Mouse (Mus musculus) cerebellum, adult (tissue): ENCODE measurements around the gene Me3.

Experiments
- ATAC-seq: cut with Nextera tagmentation; 2 replicates; pipeline ENCODE4 v1.9.2; 2017; ENCODE audit warnings: mild to moderate bottlenecking, moderate library complexity, mixed read lengths; ENCODE audit not compliant: insufficient number of reproducible peaks, low FRiP score, low TSS enrichment

Gene Me3

DNA sequence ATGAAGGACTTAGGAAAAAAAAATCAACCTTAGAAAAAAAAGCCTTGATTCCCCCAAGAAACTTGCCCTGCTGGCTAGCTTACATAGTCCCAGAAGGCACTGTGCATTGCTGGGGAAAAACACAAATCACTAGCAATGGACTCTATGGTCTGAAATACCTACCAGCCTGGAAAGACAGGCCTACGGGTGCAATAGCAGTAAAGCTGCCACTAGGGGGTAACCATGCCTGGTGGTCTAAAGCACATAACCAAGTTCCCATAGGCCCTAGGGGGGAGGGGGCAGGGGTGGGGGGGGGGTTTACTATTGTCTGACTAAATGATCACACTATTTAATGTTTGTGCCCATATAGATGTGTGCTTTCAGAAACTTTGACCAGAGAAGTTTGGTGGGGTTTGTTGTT lies 232.6 kb downstream of the Me3 start:
- no peak for ATAC-seq

GRCm38 (mm10) chr7:89867221-89867620 lies 235.0 kb downstream of the Me3 start:
- no peak for ATAC-seq

- ATAC-seq = no peak
Observed at GRCm38 (mm10) chr7:89879686-89880085, 247.5 kb downstream of the Me3 start.

- ATAC-seq = no peak
Observed at GRCm38 (mm10) chr7:89884551-89884950, 252.4 kb downstream of the Me3 start.

GRCm38 (mm10) chr7:89891412-89891811 lies 259.2 kb downstream of the Me3 start:
- ATAC-seq = no peak

GRCm38 (mm10) chr7:89891856-89892255 lies 259.7 kb downstream of the Me3 start:
- ATAC-seq = no peak

GRCm38 (mm10) chr7:89903007-89903406 lies 270.8 kb downstream of the Me3 start:
- no peak for ATAC-seq

DNA sequence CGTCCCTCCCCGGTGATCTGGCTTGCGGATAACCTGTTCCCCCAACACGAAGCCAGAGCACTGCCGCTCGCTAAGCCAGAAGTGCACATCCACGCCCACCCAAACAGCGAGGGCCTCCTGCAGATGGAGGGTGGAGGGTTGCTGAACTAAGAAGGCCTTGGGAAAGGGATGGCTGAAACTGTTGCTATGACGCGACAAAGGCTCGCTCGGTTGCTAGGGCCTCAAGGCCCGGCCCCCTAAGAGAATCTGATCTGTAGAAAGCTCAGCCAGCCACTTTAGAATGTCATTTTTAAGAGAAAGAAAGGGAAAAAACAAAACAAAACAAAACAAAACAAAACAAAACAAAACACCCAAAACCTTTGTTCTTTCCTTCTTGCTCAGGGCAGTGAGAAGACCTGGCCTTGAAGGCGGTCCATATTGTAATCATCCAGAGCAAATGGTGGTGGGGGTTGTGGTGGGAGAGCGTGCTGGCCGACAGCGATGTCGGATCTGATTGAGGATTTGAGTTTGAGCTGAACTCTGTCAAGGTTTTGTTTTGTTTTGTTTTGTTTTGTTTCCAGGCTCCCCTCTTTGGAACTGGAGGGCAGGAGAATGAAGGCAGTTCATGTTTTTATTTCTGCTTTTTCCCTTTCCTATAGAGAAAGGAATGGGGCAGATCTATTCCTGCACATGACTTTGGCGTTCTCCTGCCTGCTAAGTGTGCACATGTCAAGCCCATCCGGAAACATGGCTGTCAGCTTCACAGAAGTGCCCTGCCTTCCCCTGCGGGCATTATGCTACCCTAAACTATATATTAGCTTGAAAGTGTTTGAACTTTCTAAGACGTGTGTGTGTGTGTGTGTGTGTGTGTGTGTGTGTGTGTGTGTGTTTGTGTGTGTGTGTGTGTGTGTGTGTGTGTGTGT lies 271.5 kb downstream of the Me3 start, which contains the start of gene Ccdc81:
Gene Ccdc81 (minus strand): TSS at position 188 of the 902 bp plus-strand sequence.
- no peak for ATAC-seq
